Mouse (Mus musculus) CD4-positive, CD25-positive, alpha-beta regulatory T cell, adult 2 months (primary cell): Measurements from ENCODE around the gene Heatr5a.

Experiments used
- DNase-seq: peaks from one replicate; pipeline ENCODE4 v3.0.0-alpha.2; 2012; ENCODE audit warnings: low read depth, low spot score

The Heatr5a gene

DNA sequence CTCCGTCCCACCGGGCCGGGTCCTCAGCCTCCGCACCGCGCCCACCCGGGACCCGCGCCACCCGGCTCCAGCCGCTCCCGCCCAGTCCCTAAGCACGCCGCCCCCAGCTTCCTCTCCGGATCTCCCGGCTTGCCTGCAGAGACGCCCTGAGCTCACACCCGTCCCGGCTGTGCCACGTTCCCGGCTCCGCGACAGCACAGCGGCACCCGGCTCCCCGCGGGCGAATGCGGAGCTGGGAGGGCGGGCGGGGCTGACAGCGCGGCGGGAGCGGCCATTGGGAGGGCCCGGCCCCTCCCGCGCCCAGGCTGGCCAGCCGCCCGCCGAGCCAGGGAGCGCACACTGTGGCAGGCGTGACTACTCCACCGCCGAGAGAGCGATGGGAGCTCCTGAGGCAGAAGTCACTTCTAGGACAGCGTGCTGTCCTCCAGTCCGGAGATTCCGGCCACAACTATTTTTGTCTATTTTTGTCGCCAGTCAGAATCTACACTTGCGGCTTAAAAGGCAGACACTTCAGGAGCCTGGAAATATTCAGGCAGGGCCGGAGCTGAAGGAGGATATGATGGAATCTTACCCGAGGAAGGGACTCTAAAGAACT is at the start of gene Heatr5a:
Gene Heatr5a, minus strand, starts transcription at position 252 of the 595 bp plus-strand sequence.
- DNase-seq, result peak; percentile 89

DNA sequence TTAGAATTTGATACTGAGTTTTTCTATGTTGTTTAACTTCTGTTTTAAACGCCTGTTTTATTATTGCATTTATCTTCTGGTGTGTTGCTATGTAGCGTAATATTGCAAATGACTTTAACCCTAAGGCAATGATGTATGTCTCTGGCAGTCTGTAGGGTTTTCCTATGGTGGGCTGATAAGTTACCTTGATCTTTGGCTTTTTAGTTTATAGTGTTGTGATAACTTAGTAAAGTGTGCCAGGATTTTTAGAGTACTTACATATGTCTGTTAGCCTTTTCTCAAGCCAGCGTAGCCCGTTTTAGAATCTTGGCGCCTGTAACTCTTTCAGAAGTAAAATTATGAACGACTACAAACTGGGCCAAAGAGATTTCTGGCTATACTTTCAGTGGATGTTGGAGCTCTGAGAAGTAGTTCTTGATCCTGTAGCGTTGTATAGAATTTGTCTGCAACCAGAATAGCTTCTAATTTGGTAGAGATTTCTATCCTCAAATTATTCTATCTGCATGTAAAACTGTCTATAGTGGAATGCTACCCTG is 43.4 kb upstream of the Heatr5a start:
- DNase-seq, result no peak

DNA sequence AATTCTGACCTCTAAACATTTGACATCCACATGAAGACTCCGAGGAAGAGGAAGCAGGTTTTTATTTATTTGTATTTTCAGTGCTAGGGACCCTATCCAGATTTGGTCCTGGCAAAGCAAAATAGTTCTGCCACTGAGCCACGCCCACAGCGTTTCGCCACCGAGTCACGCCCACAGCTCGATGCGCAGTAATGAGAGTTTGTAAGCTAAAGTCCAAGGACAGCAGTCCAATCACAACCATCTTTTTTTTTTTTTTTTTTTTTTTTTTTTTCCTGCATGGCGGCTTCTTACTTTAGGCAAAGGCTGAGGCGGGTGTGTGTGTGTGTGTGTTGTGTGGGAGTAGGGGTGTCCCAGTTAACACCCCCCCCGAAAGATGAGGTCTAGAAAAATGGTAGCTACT is 42.9 kb upstream of the Heatr5a start:
- DNase-seq, result no peak

DNA sequence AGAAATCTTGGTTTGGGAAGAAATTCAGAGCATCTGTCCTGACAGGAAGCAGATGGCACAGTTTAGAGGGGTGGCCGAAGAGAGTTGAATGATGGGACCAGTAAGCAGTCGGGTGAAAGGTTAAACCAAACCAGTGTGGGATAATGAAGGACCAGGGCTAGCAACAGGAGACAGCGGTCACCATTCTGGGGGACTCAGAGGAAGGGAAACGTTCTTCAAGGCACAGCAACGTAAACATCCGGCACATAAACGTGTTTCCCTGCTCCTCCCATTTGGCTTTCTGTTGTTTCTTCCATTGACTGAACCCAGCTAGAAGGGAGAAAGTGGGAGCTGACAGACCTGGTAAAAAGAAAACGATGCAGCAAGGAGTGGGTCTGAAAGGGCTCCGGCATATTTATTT is 42.2 kb upstream of the Heatr5a start:
- DNase-seq, result no peak

DNA sequence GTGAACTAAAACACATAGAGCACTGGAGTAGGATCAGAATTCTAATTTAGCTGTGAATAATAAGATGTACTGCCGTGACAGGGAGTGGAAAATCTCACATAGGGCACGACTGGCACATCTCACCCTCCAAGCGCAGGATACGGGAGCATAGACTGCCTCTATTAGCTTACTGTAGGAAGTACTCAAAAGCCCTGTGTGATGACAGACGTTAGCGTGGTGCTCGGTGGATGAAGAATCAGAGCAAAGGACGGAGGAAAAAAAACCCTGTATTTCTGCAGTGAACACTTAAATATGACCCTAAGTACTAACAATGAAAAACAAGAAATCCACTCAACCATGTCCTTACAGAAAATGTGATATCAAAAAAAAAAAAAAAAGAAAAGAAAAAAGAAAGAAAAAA is 41.0 kb upstream of the Heatr5a start:
- DNase-seq, result no peak

DNA sequence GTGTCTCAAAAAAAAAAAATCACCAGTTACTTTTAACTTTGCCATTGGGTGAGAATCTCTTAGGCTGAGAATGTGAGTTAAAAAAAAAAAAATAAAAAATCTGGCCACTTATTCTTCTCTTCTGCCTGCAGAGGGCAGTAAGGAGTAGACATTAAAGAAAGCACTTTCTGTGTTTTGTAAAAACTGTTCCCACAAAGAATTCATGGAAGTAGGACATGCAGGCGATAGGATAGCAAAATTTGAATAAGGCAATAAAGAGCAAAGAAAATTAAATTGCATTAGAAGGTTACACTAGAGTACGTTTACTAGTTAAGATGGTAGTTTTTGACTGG is 39.5 kb upstream of the Heatr5a start:
- DNase-seq, result peak; percentile 69

DNA sequence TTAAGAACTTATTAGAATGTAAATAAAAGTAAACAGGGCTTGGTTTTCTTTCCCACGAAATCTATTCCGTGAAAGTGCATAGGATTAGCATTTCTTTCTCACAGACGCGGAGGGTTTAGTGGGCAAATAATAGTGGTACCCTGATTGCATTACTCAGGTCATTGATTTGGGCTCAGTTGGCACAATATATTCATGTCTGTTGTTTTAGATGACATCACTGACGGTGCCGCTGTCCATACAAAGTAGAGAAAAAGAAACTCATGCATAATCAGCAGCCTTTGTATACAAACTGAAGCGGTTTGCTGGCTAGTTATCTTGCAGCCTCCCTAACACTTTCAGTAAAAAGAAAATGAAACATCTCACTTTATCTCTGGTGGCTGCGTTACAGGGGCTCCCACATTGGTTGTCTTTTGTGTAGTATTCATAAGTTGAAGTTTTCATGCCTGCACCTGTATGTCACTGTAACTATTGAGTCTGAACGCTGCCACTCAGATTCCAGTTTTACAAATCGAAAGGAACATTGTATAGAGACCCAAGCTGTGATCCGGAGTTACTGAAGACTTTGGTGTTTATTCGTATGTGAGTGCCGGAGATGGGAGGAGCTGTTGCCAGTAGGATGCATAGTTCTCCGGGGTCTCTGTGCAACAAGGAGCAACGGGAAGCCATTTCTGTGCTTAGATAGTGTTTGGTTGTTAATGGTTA is 39.0 kb upstream of the Heatr5a start:
- DNase-seq, result peak; percentile 9

DNA sequence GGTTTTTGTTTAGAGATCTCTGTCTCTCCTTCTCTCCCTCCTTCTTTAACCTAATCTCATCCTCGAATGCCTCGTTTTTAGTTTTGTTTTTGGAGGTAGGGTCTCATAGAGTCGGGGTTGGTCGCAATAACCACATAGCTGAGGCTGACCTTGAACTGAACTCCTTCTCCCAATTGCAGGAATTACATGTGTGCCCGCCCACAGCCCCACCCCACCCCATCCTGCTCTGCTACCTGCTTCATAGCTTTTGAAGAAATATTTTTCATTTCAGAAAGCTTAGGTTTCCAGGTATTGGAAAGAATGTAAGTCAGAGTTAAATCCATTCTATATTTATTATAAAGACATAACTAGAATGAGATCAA is 35.5 kb upstream of the Heatr5a start:
- DNase-seq, result no peak

DNA sequence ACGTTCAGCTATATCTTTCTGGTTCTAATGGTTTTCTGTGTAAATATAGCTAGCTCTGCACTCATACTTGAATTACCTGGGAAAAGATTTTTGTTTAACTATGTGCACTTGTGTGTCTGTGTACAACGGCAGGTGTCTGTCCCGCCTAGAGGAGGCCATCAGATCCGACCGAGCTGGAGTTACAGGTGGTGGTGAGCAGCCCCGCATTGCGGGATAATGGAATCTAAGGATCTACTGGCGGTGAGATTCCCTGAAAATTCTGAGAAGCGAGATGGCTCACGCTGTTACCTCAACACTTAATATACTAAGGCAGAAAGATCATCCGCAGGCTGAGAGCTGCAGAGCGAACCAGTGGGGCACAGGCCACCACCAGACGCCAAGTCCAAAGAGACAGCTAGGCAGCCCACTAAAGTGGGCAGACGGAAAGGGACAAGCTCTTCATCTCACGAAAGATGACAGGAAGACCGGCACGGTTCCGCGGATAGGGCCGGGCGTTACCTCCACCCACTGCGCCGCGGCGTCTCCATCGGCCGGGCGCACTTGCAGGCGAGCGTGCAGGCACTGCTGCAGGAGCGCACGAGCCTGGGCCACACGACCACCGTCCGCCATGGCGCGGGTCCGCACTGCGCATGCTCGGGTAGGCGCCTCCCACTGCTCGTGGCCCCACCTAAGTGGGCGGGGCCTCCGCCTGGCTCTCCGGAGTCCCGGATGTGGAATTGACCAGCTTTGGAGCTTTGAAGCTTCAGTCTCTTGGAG is 34.9 kb upstream of the Heatr5a start, which contains the start of gene Dtd2:
Gene Dtd2, minus strand, starts transcription at position 625 of the 756 bp plus-strand sequence.
- peak; percentile 95 for DNase-seq

DNA sequence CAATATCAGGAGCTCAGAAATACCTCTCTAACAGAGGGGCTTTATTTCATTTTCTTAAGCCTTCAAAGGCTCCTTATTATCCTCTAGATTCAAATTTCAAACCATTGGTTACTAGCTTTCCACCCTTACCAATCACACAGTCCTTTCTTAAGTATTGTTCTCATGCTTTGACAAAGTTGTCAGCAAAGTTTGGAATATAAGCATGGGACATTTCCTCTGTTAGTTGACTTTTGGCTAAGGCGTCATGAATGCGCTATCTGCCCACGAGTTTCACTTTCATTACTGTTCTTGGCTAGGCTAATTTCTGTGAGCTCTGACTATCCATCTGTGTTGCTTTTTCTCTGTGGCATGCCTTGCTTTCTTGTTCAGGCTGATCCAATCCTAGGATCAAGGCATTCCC is 31.6 kb upstream of the Heatr5a start:
- peak; percentile 43 for DNase-seq

DNA sequence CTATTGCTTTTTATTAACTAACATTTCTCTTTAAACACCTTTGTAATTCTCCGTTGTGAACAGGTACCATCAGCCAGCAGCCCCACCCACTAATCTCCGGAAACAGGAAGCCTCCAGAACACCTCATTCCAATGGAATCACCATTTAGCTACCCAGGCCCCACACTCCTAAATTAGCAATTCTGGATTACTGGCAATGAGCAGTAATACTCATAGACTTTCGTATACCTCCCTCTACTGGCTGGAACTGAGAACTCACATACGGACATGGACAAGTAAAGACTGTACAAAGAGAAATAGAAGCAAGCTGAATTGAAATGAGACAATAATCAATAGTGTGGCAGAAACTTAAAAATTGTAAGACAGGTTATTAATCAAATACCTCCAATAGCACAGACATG is 30.4 kb upstream of the Heatr5a start:
- DNase-seq, result peak; percentile 85

DNA sequence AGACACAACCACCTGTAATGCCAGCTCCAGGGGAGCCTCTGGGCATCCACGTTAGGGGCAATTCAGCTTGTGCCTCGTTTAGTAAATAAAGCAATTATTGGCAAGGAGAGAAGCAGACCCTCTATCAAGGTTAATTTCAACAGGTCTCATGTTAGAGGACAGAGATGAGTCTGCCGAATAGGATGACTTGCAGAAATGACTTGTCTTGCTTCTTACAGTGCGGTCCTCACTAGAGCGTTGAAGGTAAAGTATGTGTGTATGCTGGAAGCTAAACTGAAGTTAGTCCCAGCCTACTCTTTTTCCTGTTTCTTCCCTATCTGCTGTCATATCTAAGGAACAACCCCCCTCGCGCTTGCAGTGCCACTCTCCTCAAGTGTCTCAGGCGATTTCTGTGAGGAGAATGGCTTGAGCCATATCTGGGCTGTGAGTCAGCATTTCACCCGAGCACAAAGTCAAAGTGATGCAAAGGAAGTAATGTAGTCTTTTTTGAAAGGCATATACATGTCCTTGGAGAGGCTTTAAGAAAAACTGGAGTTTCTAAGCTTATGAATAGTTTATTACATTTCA is 27.3 kb upstream of the Heatr5a start:
- no peak for DNase-seq

DNA sequence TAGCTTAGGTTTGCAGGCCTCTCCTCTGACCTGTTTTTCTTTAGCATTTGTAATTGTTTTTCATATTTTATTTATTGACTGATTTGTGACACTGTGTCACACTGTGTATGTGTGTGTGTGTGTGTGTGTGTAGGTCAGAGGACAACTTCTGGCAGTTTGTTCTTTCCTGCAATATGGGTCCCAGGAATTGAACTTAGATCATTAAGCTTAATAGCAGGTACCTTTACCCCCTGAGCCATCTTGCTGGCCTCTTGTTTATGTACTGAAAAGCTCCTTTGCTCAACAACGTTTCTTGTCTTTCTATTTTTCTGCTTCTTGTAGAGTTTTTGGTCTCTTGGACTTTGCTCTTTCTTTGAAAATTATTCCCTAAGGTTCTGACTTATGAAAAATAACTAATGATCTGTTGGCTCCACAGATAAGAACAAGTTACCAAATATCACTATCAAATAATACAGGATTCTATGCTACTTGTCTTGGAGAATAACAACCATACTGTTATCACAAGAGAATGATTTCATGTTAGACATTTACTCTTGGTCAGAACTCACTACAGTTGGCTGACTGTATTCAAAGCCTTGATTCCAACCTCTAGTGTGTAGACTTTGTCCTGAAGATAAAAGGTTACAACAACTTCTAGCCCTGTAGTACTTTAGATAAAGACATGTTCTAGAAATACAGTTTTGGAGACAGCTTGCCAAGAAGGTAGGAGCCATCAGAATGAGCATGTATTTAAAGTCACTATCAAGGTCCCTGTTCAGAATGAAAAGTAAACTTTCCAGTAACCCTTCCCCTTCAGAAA is 24.8 kb upstream of the Heatr5a start:
- no peak for DNase-seq

DNA sequence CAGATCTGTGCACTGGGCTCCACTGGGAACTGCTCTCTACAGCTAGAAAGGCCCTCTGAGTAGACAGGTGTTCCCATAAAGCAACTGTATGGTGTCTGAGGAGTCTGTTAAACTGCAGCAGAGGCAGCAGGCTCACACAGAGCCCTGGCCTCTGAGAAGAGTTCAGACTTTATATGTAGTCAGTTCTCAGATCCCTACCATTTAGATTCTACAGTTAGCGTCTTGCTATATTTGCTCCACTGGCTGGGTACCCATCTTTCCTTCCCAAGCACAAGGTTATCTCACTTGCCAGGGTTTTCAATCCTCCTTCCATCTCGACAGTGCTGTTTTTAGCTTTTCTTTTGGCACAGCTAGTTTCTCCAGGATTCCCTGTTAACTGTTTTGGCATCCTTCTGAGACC is 19.5 kb upstream of the Heatr5a start:
- DNase-seq, result no peak

DNA sequence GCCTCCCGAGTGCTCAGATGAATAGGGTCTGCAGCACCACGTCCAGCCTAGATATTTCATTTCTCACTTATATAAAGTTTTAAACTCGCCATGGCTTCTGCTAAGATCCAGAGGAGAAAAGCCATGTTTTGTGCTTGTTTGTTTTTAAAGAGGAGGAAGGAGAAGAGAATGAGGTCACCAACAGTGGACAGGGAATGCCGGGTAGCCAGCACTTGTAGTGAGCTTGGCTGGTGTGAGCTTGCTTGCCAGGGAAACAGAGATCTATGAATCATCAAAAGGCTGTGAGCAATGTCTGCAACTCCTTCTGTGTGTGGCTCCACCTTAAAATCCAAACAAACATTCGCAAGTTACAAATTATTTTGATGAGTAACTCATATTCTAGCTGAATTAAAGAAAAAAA is 17.4 kb upstream of the Heatr5a start:
- no peak for DNase-seq

DNA sequence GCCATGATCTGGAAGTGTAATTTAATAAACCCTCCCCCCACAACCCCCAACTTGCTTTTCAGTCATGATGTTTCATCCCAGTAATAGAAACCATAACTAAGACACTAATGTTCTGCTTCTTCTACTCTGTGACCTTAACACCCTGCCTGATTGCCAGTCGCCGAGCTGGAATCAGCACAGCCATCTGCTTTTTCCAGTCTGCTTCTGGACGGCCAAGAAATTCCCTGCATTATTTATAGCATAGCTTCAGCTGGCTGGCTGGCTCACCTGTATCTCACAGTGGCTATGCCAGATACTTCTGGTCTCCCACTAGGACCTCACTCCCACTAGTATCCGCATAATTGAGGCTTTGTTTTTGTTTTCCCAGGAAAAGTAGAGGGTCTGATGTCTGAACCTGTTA is 14.7 kb upstream of the Heatr5a start:
- DNase-seq, result no peak

DNA sequence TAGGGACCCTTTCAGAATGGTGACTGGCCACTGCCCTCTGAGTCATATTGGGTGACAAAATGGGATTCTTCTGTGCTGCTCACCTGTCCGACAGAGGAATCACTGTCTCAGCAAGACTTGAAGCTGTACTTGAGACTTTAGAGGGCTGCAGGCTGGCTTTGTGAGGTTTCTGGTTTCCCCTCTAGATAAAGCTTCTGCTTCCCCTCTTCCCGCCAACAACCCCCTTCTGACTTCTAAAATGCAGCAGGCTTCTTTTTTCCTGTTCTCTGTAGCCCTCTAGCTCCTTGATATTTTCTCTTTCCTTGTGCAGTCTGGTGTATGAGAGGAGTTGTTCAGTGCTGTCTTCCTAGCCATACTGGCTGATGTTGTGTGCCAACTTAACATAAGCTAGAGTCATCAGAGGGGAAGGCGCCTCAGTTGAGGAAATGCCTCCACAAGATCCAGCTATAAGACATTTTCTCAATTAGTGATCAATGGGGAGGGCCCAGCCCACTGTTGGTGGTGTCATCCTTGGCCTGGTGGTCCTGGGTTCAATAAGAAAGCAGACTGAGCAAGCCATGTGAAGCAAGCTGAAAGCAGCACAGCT is 14.1 kb upstream of the Heatr5a start:
- DNase-seq, result no peak

DNA sequence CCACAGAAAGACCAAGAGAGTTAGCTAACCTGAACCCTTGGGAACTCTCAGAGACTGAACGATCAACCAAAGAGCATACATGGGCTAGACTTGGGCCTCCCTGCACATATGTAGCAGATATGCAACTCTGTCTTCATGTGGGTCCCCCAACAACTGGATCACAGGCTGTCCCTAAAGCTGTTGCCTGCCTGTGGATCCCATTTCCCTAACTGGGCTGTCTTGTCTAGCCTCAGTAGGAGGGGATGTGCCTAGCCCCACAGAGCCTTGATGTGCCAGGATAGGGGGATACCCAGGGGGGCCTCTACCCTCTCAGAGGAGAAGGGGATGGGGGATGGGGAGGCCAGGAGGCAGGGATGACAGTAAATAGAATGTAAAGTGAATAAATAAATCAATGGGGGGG is 12.5 kb upstream of the Heatr5a start:
- DNase-seq, result no peak

DNA sequence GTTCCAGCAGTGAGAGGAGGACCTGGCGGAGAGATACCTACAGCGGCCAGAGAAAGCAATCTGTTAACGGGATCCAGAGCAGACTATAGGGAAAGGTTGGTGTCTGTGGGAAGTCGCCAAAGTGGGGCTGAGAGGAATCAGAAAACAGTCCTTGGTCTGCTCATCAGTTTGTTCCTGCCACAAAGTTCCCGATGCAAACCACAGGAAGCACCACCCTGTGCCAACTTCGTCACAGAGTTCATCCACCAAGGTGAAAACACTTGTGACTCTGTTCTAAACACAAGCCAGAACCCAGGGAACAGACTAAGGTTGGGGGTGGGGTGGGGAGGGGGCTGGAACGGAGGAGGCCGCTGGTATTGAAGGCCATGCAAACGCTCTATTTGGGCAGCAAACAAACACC is 5.4 kb upstream of the Heatr5a start:
- DNase-seq, result peak; percentile 9

DNA sequence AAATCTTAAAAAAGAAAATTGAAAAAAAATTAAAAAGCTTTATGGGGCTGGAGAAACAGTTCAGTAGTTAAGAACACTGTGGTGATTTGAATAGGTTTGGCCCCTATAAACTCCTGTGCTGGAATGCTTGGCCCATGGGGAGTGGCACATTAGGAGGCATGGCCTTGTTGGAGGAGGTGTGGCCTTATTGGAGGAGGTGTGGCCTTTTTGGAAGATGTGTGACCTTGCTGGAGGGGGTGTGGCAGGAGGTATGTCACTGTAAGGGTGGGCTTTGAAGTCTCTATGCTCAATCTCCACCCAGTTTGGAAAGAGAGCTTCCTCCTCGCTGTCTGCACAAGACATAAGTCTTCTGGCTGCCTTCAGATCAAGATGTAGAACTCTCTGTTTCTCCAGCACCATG is 3.3 kb upstream of the Heatr5a start:
- DNase-seq, result peak; percentile 15
